Mouse (Mus musculus) testis, adult 2 months (tissue): ENCODE results near the gene Prdm2.

Source experiments
- CTCF ChIP-seq: fragments of 200-500 bp; IDR thresholded peaks from 2 replicates; pipeline ENCODE4 v1.5.1; 2012; ENCODE audit warnings: low read depth, mild to moderate bottlenecking, inconsistent platforms, low read length, moderate library complexity; ENCODE audit not compliant: control insufficient read depth, insufficient read depth, insufficient replicate concordance
- POLR2A ChIP-seq: fragments of 200-500 bp; IDR thresholded peaks from 2 replicates; pipeline ENCODE4 v1.6.1; 2012; ENCODE audit warnings: low read depth, mild to moderate bottlenecking, inconsistent platforms, low read length, moderate library complexity; ENCODE audit not compliant: control insufficient read depth

DNA sequence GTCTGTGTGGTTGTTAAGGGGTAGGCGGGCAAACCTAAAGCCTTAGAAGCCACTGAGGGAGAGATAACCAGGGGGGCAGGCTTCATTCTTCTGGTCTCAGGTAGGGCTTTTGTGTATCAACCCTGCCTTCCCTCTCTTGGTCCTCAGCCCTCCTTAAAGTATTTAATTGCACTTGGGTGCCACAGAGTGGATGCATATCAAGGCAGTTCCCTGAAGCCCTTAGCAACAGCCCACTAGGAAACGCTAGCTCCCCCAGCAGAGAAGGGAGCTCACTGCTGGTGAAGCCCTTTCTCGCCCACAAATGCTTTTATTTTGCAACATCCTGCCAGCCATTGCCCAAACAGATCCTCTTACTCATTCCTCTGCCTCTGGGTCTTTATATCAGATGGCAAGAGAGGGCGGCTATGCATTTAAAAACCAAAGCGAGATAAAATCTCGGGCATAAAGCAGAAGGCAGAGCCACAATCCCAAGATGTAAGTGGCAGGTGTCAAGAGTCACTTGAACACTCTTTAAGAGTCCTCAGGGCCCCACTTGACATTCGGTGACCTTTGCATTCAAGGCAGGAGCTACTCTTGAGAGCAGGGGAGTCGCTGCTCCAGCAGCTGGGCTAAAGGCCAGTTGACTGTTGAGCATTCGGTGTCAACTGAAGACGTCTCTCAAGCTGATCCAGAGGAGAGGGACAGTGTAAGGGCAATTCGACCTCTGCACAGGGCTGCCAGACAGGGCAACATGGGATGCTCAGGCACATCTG, 113.3 kb downstream of the Prdm2 start:
- no peak for TF ChIP-seq CTCF
- no peak for TF ChIP-seq POLR2A
